Mouse (Mus musculus): ENCODE results near the gene Trpc2.

- no peak for TF ChIP-seq ZMIZ1 (IDR thresholded peaks at IDR 0.05; ENCODE audit: low read depth, low read length)
- no peak for TF ChIP-seq SIN3A (IDR thresholded peaks at IDR 0.05; ENCODE audit: low read length)
- TF ChIP-seq POLR2A (IDR thresholded peaks at IDR 0.05; ENCODE audit: control insufficient read depth in 1 of 2, insufficient read depth in 1 of 2, low read depth in 1 of 2, low read length in 2 of 2, poor library complexity in 1 of 2) = no peak
- no peak for TF ChIP-seq CTCF (IDR thresholded peaks at IDR 0.05 in 2 of 3, conservative IDR thresholded peaks at IDR 0.05 in 1 of 3; ENCODE audit: control insufficient read depth in 1 of 3, insufficient read depth in 1 of 3, low read depth in 2 of 3, low read length in 3 of 3, poor library complexity in 1 of 3, severe bottlenecking in 1 of 3)
- TF ChIP-seq ZKSCAN1 (IDR thresholded peaks at IDR 0.05; ENCODE audit: low read depth, low read length) = no peak
- TF ChIP-seq POLR2AphosphoS5 (IDR thresholded peaks at IDR 0.05; ENCODE audit: borderline replicate concordance, low read depth, low read length) = no peak
- TF ChIP-seq TCF12 (IDR thresholded peaks at IDR 0.05; ENCODE audit: low read depth, low read length) = no peak
- TF ChIP-seq GATA1 (IDR thresholded peaks at IDR 0.05; ENCODE audit: low read depth, low read length) = no peak
- no peak for TF ChIP-seq KAT2A (conservative IDR thresholded peaks at IDR 0.05; ENCODE audit: low read depth, low read length)
- no peak for TF ChIP-seq EP300 (IDR thresholded peaks at IDR 0.05; ENCODE audit: low read depth in 1 of 2, low read length in 2 of 2)
These were observed 26.8 kb downstream of the Trpc2 start for GRCm38 (mm10) chr7:102109746-102110145.
